Mouse (Mus musculus) urinary bladder, postnatal 10 days (tissue): ENCODE results near the gene Mthfr.

Source experiments
- DNase-seq: peaks from one replicate; pipeline ENCODE4 v3.0.0; 2022; ENCODE audit warnings: low spot score

The Mthfr gene

GRCm38 (mm10) chr4:148065702-148066400 lies 27.0 kb downstream of the Mthfr start:
- no peak for DNase-seq

GRCm38 (mm10) chr4:148066401-148066744 lies 27.5 kb downstream of the Mthfr start:
- DNase-seq, result no peak

- DNase-seq, result no peak
Observed at GRCm38 (mm10) chr4:148067346-148067745, 28.5 kb downstream of the Mthfr start.

- no peak for DNase-seq
Observed at GRCm38 (mm10) chr4:148069602-148070218, 30.8 kb downstream of the Mthfr start.

- no peak for DNase-seq
Observed at GRCm38 (mm10) chr4:148071508-148071907, 32.6 kb downstream of the Mthfr start.

GRCm38 (mm10) chr4:148074521-148075189 lies 35.8 kb downstream of the Mthfr start:
- DNase-seq, result no peak

- no peak for DNase-seq
Observed at GRCm38 (mm10) chr4:148075259-148075658, 36.4 kb downstream of the Mthfr start.

GRCm38 (mm10) chr4:148075881-148076280 lies 37.0 kb downstream of the Mthfr start:
- DNase-seq, result no peak

GRCm38 (mm10) chr4:148079212-148079611 lies 40.3 kb downstream of the Mthfr start:
- no peak for DNase-seq

GRCm38 (mm10) chr4:148079944-148080596 lies 41.2 kb downstream of the Mthfr start:
- DNase-seq, result no peak

GRCm38 (mm10) chr4:148080597-148080973 lies 41.7 kb downstream of the Mthfr start:
- DNase-seq, result no peak

- no peak for DNase-seq
Observed at GRCm38 (mm10) chr4:148081201-148081600, 42.3 kb downstream of the Mthfr start.

- no peak for DNase-seq
Observed at GRCm38 (mm10) chr4:148082257-148083044, 43.6 kb downstream of the Mthfr start.

- no peak for DNase-seq
Observed at GRCm38 (mm10) chr4:148083176-148083899, 44.5 kb downstream of the Mthfr start.

- no peak for DNase-seq
Observed at GRCm38 (mm10) chr4:148084261-148084714, 45.4 kb downstream of the Mthfr start.

- no peak for DNase-seq
Observed at GRCm38 (mm10) chr4:148085131-148085906, 46.4 kb downstream of the Mthfr start.

- DNase-seq, result no peak
Observed at GRCm38 (mm10) chr4:148085907-148086305, 47.0 kb downstream of the Mthfr start.

GRCm38 (mm10) chr4:148087091-148087906 lies 48.4 kb downstream of the Mthfr start:
- no peak for DNase-seq

GRCm38 (mm10) chr4:148087907-148088527 lies 49.1 kb downstream of the Mthfr start, which contains the start of gene Agtrap:
Agtrap (minus strand) TSS chr4:148088031.
- peak; percentile 87 for DNase-seq
